Mouse (Mus musculus) NIH3T3 (cell line): ENCODE results near the gene Cacng6.
"Not testable (repeated sequence)": the region's sequence is repeated elsewhere in the genome, so short reads cannot be mapped to it uniquely, and the experiment has no call there.

Experiments used
- DNase-seq: peaks from one replicate; pipeline ENCODE4 v3.0.0-alpha.2; 2012; ENCODE audit warnings: low read depth

The Cacng6 gene

DNA sequence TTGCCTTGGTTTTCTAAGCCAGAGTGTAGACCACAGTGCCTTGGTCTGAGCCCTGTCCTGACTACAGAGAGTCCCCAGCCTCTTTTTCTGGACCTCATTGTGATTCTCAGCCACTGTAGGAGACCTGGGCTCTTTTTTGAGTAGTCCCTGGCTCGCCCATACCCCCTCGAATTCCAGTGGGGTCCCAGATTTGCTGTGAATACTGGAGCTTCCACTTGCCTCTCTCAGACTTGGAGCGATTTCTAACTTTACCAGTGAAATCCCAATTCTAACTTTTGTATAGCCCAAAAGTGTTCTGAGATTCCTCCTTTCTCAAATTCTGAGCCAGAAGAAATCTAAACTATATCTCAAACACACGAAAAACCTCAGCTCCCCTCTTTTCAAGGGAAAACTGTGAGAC, at the start of gene Cacng6:
Gene Cacng6, plus strand, starts transcription at position 301 of the 400 bp plus-strand sequence.
- no peak for DNase-seq

DNA sequence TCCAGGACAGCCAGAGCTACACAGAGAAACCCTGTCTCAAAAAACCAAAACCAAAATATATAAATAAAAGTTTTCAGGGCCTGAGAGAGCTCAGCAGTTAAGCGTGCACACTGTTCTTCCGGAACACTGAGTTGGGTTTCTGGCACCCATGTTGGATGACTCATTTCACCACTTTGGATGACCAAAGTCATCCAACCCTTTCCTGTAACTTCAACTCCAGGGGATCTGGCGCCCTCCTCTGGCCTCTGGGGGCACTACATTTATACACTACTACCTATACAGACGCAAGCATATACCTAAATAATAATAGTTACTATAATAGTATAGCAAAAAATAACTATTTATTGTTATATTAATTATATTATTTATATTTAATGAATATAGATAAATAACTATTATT, 47.2 kb upstream of the Cacng6 start:
- DNase-seq, result peak; percentile 84

DNA sequence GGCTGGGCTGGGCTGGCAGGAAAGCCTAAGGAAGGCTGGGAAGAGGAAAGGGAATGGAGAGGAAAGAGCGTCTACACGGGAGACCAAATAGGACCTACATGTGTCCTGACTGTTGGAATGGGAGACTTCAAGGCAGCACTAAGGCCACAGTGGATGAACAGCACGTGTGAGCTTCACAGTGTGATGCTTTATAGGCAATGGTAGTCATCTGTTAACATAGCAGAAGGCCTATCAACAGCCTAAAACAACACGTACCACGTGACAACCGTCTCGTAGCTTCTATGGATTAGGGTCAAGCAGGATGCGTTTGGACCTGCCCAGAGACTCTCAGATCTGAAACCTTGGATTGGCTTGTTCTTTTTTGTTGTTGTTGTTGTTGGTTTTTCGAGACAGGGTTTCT, 41.9 kb upstream of the Cacng6 start:
- DNase-seq, result no peak

DNA sequence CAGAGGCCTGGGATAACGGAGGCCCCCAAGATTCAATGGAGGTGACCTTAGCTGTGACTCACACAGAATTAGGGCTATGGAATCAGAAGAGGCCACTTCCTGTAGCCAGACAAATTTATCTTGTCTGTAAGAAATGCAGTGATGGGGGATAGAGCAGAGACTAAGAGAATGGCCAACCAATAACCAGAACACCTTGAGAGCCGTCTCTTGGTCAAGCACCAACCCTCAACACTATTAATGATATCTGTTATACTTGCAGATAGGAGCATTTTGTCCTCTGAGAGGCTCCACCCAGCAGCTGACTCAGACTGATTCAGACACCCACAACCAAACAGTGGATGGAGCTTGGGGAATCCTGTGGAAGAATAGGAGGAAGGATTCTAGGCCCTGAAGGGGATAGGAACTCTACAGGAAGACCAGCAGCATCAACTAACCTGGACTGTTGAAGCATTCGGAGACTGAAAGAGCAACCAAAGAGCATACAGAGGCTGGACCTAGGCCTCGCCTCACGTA, 39.1 kb upstream of the Cacng6 start:
- DNase-seq, result peak; percentile 47

DNA sequence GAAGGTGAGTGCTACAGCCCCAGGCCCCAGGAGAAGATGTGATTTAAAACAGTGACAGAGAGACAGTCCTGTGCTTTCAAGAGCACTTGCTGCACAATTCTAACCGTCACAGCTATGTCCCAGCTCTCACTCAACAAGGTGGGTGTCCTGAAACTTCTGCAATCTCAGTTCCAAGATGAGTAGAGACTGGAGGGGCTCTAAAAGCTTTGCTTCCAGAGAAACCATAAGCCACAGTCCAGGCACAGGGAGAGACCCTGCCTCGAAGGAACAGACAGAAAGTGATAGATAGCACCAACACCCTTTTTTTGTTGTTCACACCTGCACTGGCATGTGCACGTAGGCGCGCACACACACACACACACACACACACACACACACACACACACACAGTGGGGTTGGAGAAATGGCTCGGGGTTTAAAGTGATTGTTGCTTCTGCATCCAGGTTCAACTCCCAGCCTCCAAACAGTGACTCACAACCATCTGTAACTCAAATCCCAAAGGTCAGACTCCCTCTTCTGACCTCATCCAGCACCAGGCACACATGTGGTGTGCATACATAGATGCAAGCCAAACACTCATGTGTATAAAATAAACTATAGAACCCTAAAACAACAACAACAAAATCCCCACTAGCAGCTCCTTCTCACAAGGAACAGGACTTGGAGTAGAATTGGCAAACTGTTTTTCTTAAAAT, 37.8 kb upstream of the Cacng6 start:
- peak; percentile 60 for DNase-seq

DNA sequence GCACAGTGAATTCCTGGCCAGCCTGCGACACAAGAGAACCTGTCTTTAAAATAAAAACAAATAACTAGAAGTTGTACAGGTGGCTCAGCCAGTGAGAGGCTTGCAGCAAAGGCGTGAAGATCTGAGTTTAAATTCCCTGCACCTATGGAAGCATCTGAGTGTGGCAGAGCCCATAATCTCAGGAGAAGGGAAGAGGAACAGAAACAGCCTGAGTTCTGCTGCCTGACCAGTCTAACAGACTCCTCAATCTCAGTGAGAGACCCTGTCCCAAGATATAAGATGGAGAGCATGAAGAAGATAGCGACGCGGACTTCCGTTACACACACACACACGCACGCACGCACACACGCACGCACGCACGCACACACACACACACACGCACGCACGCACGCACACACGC, 36.2 kb upstream of the Cacng6 start:
- DNase-seq, result no peak

DNA sequence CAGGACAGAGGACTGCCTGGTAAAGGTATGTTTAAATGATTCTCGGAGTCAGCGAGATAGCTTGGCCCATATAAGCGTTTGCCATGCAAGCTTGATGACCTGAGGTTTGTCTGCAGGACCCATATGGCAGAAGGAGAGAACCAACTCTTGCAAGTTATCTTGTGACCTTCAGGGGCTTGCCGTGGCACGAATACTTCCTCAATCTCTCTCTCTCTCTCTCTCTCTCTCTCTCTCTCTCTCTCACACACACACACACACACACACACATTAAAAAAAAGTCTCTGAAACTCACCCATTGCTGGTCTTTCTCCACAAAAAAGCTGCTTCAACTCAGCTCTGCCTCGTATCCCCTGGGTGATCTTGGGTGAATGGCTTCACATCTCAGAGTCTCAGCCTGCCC, 35.1 kb upstream of the Cacng6 start:
- DNase-seq, result no peak

DNA sequence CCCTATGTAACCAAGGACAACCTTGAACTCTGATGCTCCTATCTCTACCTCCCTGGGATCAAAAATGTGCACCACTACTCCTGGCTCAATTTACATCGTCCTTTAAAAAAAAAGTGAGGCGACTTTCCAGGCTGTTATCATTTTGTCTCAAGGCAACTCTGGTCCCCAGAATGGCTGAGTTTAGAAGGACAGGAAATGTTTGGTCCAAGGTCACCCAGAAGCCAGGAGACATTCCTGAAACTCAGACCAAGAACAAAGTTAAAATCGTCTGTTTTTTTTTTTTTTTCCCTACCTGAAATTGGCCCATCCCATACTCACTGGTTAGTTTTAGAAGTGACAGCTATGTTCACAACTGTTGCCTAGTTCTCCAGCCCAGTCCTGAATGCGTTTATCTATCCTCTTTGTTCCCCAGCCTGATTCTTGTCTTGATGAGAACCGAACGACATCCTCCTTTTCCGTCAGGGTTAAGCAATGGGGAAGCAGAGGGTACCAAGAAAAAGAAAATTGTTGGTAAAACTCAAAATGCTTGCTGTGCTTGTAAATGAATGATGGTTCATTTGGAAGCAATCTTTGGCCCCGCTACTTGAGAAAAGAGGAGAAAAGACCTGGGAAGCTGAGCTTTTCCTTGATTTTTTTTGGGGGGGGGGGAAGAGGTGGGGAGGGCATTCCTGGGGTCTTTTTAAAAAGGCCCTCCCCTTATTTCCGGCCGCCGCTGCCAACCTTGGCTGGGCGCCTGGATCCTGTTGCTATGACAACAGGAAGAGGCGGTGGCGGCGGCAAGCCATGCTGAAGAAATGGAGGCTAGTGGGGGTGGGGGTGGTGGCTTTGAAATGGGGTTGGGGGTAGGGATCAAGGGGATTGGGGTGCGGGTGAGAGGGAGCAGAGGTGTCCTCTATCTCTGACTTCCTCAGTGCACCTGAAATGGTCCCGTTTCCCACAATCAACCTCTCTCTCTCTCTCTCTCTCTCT, 34.3 kb upstream of the Cacng6 start:
- DNase-seq, result peak; percentile 48

DNA sequence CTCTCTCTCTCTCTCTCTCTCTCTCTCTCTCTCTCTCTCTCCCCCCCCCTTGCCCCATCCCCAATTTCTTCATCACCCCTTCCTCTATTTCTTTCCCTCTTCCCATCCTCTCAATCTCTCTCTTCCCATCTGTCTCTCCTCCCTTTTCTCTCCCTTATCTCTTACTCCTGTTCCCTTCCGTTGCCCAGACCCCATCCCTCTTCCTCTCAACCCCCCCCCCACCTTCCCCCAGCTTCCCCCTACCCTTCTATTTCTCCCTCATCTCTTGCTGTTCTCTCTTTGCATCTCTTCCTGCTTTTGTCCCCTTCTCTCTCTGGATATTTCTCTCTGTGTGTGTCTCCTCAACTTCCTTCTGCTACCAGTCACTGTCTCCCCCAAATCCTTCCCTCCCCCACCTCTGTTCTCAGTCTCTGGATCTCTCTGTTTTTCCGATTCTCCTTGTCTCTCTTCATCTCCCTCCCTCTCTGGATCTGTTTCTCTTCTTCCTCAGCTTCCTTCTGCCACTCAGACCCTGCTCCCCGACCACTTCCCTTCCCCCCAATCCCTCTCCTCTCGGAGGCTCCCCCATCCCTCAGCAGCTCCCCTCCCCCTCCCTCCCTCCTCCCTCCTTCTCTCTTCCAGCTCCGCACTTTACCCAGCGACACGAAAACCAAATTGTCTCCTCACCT, 33.4 kb upstream of the Cacng6 start, which contains the start of gene Cacng8:
Gene Cacng8, plus strand, starts transcription at position 271 of the 668 bp plus-strand sequence.
- DNase-seq, result no peak

DNA sequence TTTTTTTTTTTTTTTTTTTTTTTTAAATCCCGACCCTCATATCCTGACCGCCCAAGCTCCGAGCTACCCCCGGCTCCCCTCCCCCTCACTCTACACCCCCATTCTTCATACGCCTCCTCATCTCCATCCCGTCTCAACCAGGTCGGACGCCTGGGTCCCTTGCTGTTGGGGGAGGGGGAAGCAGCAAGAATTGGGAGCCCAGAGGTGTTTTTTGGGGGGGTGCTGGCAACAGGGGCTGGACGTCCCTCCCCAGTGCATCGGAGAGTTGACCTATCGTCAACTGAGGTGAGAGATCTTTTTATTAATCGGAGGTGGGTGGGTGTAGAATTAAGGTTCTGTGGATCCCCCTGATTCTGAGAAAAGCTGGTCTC, 32.9 kb upstream of the Cacng6 start:
- DNase-seq, result no peak

DNA sequence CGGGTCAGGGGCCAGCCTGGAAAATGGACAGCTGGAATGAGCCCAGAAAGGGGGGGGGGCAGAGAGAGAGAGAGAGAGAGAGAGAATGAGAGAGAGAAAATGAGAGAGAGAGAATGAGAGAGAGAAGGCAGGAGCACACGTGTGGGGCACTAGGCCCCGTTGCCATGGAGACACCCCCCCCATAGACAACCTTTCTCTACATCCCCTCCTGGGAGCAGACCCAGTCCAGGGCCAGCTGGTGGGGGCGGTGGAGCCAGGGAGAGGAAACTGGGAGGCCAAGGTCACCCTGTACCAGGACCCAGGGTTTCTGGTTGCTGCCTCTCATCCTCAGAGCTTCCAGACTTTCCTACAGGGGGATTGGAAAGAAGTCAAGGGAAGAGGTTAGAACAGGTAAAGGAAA, 32.2 kb upstream of the Cacng6 start:
- DNase-seq, result no peak

DNA sequence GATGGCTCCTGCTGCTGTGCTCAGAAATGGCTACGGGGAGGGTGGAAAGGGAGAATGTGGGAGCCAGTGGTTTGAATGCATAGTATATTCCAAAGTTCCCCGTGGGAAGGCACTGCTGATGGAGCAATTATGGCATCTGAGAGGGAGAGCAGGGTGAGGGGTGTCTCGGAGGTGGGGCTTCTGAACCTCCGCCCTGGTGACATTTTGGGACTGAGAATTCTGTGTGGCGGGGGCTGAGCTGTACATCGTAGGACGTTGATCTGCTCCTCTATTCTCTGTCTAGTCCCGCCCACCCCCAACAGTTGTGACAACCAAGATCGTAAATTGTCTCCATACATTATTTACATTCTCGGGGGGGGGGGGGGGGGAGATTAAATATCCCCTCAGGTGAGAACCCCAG, 26.6 kb upstream of the Cacng6 start:
- DNase-seq, result no peak

DNA sequence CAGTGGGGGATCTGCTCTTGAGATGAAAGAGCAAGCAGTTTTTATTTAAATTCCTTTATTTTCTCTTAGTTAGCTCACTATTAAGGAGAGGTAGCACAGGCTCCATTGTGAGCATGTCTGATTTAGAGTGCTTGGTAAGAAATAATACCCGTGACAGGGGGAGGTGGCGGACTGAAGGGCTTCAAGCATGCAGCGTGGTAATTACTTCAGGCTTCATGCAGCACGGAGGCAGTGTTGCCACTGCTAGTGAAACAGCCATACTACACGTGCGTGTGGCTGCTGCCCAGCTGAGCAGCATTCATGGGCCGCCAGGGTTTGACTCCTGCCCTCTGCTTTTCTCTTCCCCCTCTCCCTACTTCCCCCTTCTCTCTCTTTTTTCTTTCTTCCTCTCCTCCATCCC, 26.2 kb upstream of the Cacng6 start:
- no peak for DNase-seq

DNA sequence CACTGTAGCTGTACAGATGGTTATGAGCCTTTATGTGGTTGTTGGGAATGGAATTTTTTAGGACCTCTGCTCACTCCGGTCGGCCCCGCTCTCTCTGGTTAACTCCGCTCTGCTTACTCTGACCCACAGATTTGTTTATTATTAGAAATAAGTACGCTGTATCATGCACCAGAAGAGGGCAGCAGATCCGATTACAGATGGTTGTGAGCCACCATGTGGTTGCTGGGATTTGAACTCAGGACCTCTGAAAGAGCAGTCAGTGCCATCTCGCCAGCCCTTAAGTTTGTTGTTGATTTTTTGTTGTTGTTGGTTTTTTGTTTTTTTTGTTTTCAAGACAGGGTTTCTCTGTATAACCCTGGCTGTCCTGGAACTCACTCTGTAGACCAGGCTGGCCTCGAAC, 25.6 kb upstream of the Cacng6 start:
- DNase-seq, result not testable (repeated sequence)

DNA sequence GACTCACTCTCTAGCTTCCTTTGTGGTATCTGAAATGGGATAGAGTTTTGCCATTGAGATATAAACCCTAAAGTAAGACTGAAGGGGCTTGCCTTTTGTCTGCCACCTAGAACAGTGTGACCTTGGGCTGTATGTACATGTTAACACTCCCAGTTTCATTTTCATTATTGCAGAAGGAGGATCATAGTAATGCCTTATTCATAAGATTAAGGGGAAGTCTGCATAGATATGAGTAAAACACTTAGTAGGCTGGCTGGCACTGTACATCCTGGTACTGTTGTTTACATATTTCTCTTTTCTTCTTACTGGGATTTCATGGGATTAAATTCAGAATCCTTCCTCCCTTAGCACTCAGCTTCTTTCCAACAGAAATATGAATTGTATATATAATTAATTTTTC, 24.1 kb upstream of the Cacng6 start:
- DNase-seq, result no peak

DNA sequence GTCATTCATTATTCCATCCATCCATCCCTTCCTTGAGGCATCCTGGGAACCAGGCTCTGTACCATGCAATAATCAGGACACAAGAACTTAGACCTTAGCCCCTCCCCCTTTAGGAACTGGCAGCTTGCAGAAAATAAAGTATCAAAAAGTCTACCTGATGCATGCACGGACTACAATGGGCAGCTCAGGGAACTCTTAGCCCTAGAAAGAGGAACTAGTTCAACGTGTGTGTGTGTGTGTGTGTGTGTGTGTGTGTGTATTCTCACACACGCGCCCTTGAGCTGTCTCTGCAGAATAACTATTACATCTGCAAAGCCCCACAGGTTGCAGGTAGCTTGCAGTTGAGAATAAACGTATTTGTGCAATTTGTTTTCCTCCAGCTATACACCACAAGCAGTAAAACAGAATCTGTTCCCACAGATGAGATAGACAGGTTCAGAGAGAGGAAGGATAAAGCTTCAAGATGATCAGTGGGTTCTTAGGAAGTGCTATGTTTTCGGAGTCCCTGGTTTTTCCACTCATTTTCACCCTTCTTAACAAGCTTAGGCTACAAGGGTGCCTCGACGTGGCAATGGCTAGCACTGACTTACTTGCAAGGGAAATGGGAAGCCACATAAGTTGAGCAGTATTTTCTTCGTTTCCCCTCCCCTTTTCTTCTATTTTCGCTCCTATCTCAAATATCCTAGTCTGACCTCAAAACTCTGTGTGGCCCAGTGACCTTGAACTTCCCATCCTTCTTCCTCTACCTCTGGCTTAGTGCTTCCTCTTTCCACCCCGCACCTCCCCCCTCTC, 14.1 kb upstream of the Cacng6 start:
- DNase-seq, result no peak

DNA sequence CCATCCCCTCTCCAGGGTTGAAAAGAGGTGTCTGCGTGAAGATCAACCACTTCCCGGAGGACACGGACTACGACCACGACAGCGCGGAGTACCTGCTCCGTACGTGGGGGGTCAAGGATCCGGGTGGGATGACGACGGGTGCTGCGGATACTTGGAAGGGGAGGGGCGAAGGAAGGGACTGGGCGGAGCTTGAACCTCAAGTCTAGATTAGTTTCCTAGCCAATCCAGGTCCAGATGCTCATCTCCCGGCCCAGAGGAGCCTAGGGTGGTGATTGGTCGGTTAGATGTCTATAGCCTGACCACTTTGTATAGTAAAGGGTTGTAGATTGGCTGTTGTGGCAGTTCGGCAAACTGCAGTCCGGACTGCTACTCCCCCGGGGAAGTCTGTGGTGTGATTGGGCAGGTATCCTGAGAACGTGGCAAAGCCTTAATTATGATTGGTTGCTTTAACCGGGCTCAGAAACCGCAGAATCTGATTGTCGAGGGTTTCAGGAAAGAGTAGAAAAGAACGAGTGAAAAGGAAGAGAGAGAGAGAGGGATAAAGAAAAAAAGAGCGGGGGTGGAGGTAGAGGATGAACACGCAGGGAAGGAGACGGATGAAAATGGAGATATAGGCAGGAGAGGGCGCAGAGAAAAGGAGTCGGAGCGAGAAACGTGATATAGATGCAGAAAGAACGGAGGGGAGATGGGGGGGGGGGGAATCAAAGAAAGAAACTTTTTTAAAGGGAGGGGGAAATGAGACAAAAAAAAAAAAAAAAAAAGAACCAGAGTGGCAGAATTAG, 12.6 kb upstream of the Cacng6 start:
- no peak for DNase-seq

DNA sequence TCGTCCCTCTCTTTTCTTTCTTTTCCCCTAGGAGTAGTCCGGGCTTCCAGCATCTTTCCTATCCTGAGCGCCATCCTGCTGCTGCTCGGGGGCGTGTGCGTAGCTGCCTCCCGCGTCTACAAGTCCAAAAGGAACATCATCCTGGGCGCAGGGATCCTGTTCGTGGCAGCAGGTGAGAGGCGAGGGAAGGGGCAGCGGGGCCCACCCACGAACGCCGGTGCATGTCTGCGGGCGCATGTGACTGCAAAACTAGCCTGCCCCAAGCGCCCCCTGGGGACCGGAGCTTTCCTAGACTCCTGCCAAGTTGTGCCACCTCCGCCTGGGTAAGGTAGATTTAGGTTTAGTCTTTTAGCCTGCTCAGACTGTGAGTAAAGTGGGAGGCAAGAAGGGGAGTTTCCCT, 12.0 kb upstream of the Cacng6 start:
- peak; percentile 18 for DNase-seq

DNA sequence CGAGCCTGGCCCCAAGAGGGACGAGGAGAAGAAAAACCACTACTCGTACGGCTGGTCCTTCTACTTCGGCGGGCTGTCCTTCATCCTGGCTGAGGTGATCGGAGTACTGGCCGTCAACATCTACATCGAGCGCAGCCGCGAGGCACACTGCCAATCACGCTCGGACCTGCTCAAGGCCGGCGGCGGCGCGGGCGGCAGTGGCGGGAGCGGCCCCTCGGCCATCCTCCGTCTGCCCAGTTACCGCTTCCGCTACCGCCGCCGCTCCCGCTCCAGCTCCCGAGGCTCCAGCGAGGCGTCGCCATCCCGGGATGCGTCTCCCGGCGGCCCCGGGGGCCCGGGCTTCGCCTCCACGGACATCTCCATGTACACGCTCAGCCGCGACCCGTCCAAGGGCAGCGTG, 9.1 kb upstream of the Cacng6 start:
- no peak for DNase-seq

DNA sequence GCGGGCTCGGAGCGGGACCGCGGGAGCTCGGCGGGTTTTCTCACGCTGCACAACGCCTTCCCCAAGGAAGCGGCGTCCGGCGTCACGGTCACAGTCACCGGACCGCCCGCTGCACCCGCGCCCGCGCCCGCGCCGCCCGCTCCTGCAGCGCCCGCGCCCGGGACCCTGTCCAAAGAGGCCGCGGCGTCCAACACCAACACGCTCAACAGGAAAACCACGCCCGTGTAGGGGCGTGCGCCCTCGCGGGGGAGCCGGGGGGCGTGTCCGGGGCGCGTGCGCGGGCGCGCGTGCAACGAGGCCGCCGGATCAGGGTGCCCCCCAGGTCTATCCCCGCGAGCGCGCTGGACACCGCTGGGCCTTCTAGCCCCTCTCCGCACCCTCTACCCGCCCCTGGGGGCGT, 8.6 kb upstream of the Cacng6 start:
- no peak for DNase-seq

DNA sequence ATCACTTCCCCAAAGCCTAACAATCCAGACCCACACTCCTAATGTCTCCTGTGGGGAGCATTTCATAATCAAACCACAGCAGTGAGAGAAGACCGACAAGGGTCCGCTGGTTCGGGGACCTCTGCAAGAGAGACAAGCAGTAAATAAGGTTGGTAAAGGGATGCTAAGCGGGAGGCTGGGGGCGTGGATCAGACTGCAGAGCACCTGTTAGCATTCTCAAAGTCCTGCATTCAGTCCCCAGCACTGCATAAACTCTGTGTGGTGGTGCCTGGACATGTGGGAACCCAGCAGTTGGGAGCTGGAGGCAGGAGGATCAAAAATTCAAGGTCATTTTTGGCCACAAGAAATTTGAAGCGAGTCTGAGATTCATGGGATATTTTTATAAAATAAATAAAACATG, 4.1 kb upstream of the Cacng6 start:
- no peak for DNase-seq
